Mouse (Mus musculus) adrenal gland, postnatal 25 days (tissue): ENCODE results near the gene Cyp4v3. TPM values are rescaled to one million over a fixed set of nuclear protein-coding genes. Genes with fewer than 3 reads are reported as not detected.

ENCODE experiments used
- DNase-seq: peaks from one replicate; pipeline ENCODE4 v3.0.0; 2021; ENCODE audit warnings: mixed read lengths
- total RNA-seq: library from RNA; stranded (reverse); gene quantifications from 2 replicates; pipeline ENCODE4 v1.2.3, GENCODE M21; 2021

The Cyp4v3 gene
- total RNA-seq, 1 experiment from 2014 or later: 18.7 TPM

- DNase-seq: no peak
Observed at GRCm38 (mm10) chr8:45320930-45321329, 12.1 kb downstream of the Cyp4v3 start.

DNA sequence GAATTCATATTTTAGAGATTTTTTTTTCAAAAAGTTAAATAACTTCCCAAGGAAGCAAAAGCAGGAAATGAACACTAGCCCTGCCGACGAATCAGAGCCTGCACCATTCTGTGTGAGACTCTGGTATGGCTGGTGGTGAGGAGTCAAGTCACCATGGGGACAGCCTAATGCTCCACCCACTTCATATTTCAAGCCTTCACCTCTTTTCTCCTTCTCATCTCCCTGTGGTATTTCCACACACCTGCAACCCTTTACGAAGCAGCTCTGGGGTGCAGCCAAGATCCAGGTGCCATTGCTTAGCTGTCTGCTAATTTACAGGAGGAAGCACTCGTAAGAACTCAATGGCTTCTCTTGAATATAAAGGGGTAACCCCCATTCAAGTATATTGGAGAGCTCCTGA, 22.0 kb downstream of the Cyp4v3 start:
- no peak for DNase-seq

- DNase-seq: no peak
Observed at GRCm38 (mm10) chr8:45308366-45308765, 24.6 kb downstream of the Cyp4v3 start, which contains the start of gene Gm45753. Gene Gm45753 (minus strand): TSS chr8:45308466.

- no peak for DNase-seq
Observed at GRCm38 (mm10) chr8:45305479-45305878, 27.5 kb downstream of the Cyp4v3 start.

GRCm38 (mm10) chr8:45304354-45304753, 28.7 kb downstream of the Cyp4v3 start:
- DNase-seq: no peak

DNA sequence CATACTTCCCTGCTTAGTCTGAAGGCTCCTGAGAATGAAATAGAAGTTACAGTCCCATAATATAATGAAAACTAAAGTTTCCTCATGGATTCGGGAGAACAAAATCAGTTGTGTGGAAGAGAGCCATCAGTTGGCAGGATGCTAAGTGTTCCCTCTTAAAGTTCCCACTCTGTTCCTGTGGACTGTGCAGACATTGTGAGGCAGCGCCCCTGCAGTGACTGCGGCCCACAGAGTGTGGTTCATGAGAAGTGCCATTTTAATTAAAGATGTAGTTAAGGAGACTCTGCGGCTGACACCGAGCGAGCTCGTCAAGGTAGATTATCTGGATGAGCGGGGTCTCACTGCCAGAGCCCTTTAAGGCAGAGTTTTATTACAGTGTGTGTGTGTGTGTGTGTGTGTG, 30.6 kb downstream of the Cyp4v3 start:
- no peak for DNase-seq

DNA sequence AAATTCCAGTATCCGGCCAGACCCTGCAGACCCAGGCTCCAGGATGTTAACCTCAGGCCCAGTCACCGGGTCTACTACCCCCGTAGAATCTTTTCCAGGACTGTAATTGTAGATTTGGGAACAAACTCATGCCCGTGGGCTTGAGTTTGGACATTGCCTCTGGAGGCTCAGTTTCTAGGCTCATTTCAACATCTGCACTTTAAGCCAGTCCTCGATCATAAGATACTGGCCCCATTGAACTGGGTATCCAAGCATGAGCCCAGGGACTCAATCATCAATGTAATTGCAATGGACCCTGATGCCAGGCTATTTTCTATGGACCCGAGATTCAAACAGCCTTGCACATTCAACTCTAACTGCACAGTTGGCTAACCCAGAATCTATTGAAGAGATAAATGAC, 37.7 kb downstream of the Cyp4v3 start:
- DNase-seq: no peak

DNA sequence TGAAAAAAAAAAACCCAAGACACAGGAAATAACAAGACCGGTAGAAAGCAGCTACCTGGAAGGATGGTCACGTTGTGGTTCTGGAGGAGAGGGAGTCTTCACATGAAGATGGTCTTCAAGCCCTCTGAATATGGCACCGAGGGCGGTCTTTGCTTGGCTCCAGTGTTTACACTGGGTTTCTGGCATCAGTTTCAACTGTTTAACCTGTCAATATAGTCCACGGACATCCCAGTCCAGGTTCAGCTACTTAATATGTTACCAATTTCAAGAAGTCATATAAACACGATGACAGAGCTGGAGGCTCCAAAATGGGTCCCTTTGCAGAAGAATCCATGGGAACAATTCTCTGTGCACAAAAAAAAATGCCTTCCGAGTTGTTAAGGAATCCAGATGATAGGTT, 38.3 kb downstream of the Cyp4v3 start, which contains the start of gene Klkb1:
Klkb1 (minus strand) TSS at position 173 of the 400 bp plus-strand sequence.
- no peak for DNase-seq

- DNase-seq: no peak
Observed at GRCm38 (mm10) chr8:45291790-45292189, 41.2 kb downstream of the Cyp4v3 start.

- no peak for DNase-seq
Observed at GRCm38 (mm10) chr8:45281630-45282029, 51.4 kb downstream of the Cyp4v3 start.

DNA sequence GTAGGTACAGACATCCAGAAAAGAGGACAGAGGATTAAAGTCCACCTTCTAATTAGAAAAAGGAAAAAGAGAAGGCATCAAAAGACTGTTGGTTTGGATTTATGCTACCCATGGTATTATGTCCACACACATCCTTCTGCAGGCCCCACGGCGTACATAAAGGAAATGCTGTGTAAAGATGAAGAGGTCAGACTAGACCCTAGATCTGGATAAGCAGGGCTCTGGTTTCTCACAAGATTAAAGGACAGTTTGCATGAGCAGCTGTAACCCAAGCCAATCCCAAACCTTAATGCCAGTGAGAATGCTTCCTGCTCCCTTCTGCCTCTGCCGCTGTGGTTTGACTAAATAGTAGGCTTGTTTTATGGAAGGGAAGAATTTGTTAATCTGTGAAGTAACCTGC, 55.6 kb downstream of the Cyp4v3 start:
- no peak for DNase-seq

- no peak for DNase-seq
Observed at GRCm38 (mm10) chr8:45274317-45274716, 58.7 kb downstream of the Cyp4v3 start.

GRCm38 (mm10) chr8:45269056-45269455, 64.0 kb downstream of the Cyp4v3 start:
- DNase-seq: no peak

DNA sequence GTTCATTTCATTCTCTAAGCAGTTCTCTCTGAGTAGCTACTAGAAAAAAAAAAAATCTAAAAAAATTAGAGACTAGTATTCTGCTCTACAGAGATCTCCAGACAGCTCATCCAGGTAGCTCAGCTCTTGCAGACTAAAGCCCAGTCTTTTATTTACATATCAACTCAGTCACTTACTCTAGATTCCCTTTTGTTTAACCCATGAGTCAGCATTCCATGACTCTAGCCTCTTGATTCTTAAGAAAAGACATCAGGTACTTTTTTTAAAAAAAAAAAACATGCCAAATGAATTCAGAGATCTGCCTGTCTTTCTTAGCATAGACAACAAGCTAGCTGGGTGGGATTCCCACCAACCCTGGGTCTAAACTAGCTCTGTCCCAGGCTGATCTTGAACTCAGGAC, 64.5 kb downstream of the Cyp4v3 start:
- DNase-seq: no peak

DNA sequence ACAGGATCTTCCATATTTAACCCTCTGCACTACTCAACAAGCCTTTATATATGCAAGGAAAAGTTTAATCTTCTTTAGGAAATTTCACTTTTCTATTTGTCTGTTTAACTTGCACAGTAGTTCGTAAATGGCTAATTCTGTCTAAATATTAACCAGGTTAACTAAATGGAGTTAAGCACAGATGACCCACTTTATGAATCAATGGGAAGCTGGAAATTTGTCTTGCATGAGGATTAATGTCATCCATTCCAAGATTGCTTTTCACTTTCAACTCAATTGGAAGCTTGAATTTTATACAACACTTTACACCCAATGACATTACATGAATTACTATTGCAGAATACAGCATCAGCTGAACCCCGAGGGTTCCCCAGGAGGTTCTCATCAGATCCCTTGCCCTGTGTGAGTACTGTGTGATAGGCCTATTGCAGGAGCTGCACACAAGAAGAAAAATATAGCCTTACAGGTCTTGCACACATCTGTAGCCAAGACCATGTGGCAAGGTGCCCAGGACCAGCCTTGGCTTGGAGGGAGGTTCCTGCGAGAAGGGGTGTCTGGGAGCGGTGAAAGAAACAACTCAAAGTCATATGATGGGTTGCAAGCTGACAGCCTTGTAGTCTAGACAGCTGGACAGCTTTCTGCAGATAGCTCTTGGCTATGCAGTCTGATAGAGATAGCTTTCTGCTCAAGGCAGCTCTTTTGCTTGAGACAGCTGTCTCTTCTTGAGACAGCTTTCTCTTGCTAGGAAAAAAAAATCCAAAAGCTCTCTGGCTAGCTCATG, 65.2 kb downstream of the Cyp4v3 start:
- DNase-seq: peak; percentile 40

DNA sequence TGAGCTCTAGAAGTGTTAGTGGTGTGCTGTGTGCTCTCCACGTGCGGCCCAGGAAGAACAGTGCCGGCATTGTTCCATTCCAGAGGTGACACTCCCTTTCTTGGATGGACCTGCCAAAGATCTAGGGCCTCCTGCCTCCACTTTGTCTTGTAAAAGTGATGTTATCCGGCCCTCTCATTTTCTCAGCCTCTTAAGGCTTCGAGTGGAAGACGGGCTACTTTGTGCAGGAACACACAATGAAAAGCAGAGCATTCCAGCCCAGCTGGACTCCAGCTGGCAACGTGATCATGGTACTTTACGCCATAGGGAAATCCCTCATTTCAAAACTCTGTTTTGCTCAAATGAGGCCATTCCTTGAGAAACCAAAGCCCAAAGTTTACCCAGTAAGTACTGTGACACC, 66.0 kb downstream of the Cyp4v3 start:
- no peak for DNase-seq

DNA sequence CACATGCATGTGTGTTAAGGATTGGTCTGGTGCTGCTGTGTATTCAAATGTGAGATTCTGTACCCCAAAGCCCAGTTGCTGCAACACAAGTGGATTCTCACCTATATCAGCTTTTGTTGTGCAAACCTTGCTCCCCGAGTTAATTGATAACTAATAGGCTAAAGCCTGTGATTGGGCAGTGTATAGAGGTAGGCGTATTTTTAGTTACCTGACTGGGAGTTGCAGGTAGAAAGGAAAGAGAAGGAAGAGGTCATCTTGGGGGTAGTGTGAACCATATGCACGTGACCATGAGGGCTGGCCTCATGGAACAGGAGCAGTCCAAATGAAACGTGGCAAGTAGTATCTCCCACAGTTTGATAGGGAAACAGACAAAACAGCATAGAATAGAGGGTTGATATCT, 68.1 kb downstream of the Cyp4v3 start:
- DNase-seq: no peak

DNA sequence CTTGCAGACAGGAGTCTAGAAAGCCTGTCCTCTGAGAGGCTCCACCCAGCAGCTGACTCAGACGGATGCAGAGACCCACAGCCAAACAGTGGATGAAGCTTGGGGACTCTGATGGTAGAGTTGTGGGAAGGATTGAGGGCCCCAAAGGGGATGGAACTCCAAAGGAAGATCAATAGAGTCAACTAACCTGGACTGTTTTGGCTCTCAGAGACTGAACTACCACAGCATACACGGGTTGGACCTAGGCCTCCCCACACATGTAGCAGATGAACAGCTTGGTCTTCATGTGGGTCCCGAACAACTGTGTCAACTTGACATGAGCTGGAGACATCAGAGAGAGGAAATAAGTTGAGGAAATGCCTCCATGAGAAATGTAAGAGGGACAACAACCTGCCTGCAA, 70.2 kb downstream of the Cyp4v3 start:
- no peak for DNase-seq

GRCm38 (mm10) chr8:45261920-45262319, 71.1 kb downstream of the Cyp4v3 start, which contains the start of gene F11:
Gene F11 (minus strand): TSS chr8:45262031.
- no peak for DNase-seq

GRCm38 (mm10) chr8:45258421-45258820, 74.6 kb downstream of the Cyp4v3 start:
- DNase-seq: no peak

GRCm38 (mm10) chr8:45255040-45255439, 78.0 kb downstream of the Cyp4v3 start:
- DNase-seq: no peak
